Mouse (Mus musculus): ENCODE data around the gene St6galnac3. TPM values are rescaled to one million over a fixed set of nuclear protein-coding genes. Genes with fewer than 3 reads are reported as not detected.
"Not testable (repeated sequence)": the region's sequence is repeated elsewhere in the genome, so short reads cannot be mapped to it uniquely, and the experiment has no call there.

The St6galnac3 gene
- polyA plus RNA-seq (2015; fragmentation: Nextera tagmentation; extraction: Ambion mirVana), result 24.2 and 27.2 TPM in 2 replicates

DNA sequence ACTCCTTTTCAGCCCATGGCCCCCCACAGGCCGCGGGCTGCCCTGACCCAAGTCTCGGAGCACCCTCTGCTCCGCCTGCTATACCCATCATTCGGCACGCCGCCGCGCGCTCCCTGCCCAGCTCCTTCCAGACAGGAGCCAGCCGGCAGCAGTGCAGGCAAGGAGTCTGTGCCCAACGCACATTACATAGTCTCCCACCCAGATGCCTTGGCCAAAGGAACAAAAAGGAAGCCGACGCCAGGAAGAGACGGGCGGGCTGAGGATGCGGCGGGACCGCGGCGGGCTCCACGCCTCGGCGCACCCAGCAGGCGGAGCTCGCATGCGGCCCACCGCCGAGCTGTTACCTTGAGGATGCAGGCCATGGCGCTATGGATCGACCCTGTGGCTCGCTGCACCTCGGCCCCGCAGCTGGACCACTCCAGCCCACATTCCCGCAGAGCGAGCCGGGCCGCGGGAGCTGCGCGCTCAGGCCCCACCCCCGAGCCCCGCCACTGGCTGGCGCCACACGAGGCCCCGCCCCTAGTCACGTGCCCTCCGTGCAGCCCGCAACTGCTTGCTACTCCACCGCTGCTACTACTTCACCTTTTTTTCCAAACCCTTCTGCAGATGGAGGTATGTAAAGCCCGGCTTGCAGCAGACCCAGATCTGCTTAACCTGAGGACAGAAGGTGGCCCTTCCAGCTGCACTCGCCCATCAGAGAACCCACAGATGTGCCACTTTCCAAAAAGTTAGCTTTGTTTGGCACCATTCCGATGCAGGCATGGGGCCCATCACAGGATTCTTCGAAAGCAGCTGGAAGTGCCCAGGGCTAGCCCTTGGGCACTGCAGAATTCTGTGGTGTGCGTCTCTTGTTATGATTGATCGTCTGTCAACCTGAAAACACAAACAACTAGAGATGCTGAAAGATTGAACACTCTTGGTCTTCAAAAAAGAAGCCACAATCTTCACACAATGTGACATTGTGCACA, at the start of gene St6galnac3:
Gene St6galnac3, minus strand, starts transcription at position 474 of the 968 bp plus-strand sequence.
- H3K4me2 ChIP-seq, result peak within 1 kb of the TSS; percentile 80
- H3K9me3 ChIP-seq, result no peaks in the 10 kb centered on the region
- peak within 1 kb of the TSS; percentile 79 for H3K9ac ChIP-seq
- H3K27ac ChIP-seq (replicated peaks), result peak within 1 kb of the TSS; percentile 91
- H3K4me3 ChIP-seq, result peak within 1 kb of the TSS; percentile 56
- H3K36me3 ChIP-seq, result no peaks in the 10 kb centered on the region
- peak; percentile 99 for ATAC-seq (ENCODE audit: low read depth)
- 2% methylated on average over 56 of the region's 56 CpGs for WGBS
- peaks cover 27% of the 10 kb centered on the region for H3K4me1 ChIP-seq (replicated peaks)
- peaks cover 5% of the 10 kb centered on the region; the same call in 1 of the 2 replicates for H3K27me3 ChIP-seq

DNA sequence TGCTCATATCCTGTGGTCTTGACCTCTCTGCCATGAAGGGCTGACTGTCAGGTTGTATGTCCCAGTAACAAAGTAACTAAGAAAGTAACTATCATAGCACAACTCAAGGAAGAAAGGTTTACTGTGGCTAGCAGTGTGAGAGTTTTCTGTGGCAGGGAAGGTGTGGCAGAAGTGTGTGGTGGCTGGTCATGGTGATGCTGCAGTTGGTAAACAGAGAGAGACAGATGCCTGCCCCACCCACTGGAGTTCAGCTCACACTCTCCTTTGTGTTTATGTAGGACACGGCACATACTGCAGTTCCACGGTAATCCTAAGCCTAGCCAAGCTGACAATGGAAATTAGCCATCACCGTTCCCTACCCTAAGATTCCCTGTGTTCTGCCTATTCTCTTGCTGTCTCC, 49.6 kb upstream of the St6galnac3 start:
- Histone ChIP-seq H3K4me3 (no peak overlapping the region), H3K27ac (replicated peaks) (no peak overlapping the region), H3K27me3 (no peaks in the 10 kb centered on the region), H3K9me3 (no peaks in the 10 kb centered on the region), H3K36me3 (no peaks in the 10 kb centered on the region), H3K4me2 (no peak overlapping the region), H3K9ac (no peak overlapping the region), H3K4me1 (replicated peaks) (0 out of 2 replicates have a peak, but pooled peaks cover 6% of the 10 kb centered on the region)
- no peak for ATAC-seq (ENCODE audit: low read depth)
- WGBS, result 81% methylated on average over 3 of the region's 3 CpGs

GRCm38 (mm10) chr3:153771479-153771878, 46.5 kb upstream of the St6galnac3 start:
- Histone ChIP-seq H3K27ac (replicated peaks) (no peak overlapping the region), H3K4me3 (no peak overlapping the region), H3K27me3 (no peaks in the 10 kb centered on the region), H3K4me1 (replicated peaks) (0 out of 2 replicates have a peak, but pooled peaks cover 6% of the 10 kb centered on the region), H3K9ac (no peak overlapping the region), H3K36me3 (no peaks in the 10 kb centered on the region), H3K9me3 (no peaks in the 10 kb centered on the region), H3K4me2 (no peak overlapping the region)
- 83% methylated on average over 4 of the region's 4 CpGs for WGBS
- no peak for ATAC-seq (ENCODE audit: low read depth)

DNA sequence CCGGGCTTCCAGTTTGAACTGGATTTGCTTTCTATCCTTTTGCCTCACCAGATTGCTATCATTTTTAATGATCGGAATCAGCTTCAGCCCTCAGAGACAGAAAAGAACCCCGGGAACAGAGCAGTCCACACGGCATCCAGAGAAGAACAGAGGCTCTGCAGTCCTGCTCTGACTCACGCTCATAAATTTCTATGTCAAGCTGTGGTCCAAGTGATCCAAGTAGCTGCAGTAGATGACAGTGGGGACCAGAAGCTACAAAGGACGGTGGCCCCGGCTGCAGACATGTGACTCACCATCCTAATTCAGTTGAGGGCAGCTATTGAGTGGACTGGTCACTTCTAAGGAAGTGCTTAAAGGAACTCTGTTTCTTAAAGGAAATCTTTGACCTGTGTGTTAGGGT, 45.6 kb upstream of the St6galnac3 start:
- Histone ChIP-seq H3K36me3 (no peaks in the 10 kb centered on the region), H3K9me3 (no peaks in the 10 kb centered on the region), H3K9ac (no peak overlapping the region), H3K4me2 (no peak overlapping the region), H3K27me3 (no peaks in the 10 kb centered on the region), H3K4me1 (replicated peaks) (0 out of 2 replicates have a peak, but pooled peaks cover 6% of the 10 kb centered on the region), H3K4me3 (no peak overlapping the region), H3K27ac (replicated peaks) (no peak overlapping the region)
- 0 out of 2 replicates have a peak, but pooled peaks have one; percentile 27 for ATAC-seq (ENCODE audit: low read depth)
- WGBS, result 34% methylated on average over 7 of the region's 7 CpGs

GRCm38 (mm10) chr3:153769220-153769619, 44.2 kb upstream of the St6galnac3 start:
- no peak overlapping the region for H3K4me2 ChIP-seq
- no peaks in the 10 kb centered on the region for H3K9me3 ChIP-seq
- H3K27ac ChIP-seq (replicated peaks), result no peak overlapping the region
- no peaks in the 10 kb centered on the region for H3K27me3 ChIP-seq
- no peak for ATAC-seq (ENCODE audit: low read depth)
- H3K4me3 ChIP-seq, result no peak overlapping the region
- WGBS, result 92% methylated on average over 5 of the region's 5 CpGs
- no peak overlapping the region for H3K9ac ChIP-seq
- 0 out of 2 replicates have a peak, but pooled peaks cover 6% of the 10 kb centered on the region for H3K4me1 ChIP-seq (replicated peaks)
- no peaks in the 10 kb centered on the region for H3K36me3 ChIP-seq

- Histone ChIP-seq H3K4me2 (no peak overlapping the region), H3K9ac (no peak overlapping the region), H3K27ac (replicated peaks) (no peak overlapping the region), H3K4me3 (no peak overlapping the region), H3K36me3 (no peaks in the 10 kb centered on the region), H3K4me1 (replicated peaks) (no peaks in the 10 kb centered on the region), H3K9me3 (no peaks in the 10 kb centered on the region), H3K27me3 (no peaks in the 10 kb centered on the region)
- ATAC-seq (ENCODE audit: low read depth), result no peak
Observed at GRCm38 (mm10) chr3:153765171-153765570, 40.2 kb upstream of the St6galnac3 start.

DNA sequence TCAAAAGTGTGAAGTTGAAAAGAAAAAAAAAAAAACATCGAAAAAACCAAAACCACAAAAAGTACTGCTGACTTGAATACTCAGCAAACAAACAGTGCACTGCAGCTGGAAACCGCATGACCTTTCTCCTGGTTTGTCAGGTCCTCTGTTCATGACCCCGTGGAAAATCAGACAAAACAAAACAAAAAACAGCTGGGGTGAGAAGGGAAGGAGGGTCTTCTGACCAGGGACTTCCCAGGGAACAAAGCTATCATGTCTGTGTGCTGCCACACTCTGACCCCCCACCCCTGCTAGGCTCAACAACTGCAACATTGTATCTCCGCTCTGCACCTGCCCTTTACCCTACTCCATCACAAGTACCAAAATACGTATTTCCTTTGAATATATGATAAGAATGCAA, 39.8 kb upstream of the St6galnac3 start:
- ATAC-seq (ENCODE audit: low read depth), result no peak
- 31% methylated on average over 5 of the region's 5 CpGs for WGBS
- no peak overlapping the region for H3K9ac ChIP-seq
- no peak overlapping the region for H3K27ac ChIP-seq (replicated peaks)
- H3K36me3 ChIP-seq, result no peaks in the 10 kb centered on the region
- no peak overlapping the region for H3K4me3 ChIP-seq
- no peak overlapping the region for H3K4me2 ChIP-seq
- no peaks in the 10 kb centered on the region for H3K27me3 ChIP-seq
- H3K4me1 ChIP-seq (replicated peaks), result no peaks in the 10 kb centered on the region
- no peaks in the 10 kb centered on the region for H3K9me3 ChIP-seq

GRCm38 (mm10) chr3:153761171-153761570, 36.2 kb upstream of the St6galnac3 start:
- Histone ChIP-seq H3K27ac (replicated peaks) (no peak overlapping the region), H3K9me3 (no peaks in the 10 kb centered on the region), H3K9ac (no peak overlapping the region), H3K4me3 (no peak overlapping the region), H3K36me3 (no peaks in the 10 kb centered on the region), H3K27me3 (no peaks in the 10 kb centered on the region), H3K4me1 (replicated peaks) (peaks cover 6% of the 10 kb centered on the region; the same call in 1 of the 2 replicates), H3K4me2 (no peak overlapping the region)
- WGBS, result 86% methylated on average over 17 of the region's 17 CpGs
- no peak for ATAC-seq (ENCODE audit: low read depth)

- no peaks in the 10 kb centered on the region for H3K36me3 ChIP-seq
- no peak for ATAC-seq (ENCODE audit: low read depth)
- H3K4me3 ChIP-seq, result no peak overlapping the region
- no peaks in the 10 kb centered on the region for H3K9me3 ChIP-seq
- H3K9ac ChIP-seq, result no peak overlapping the region
- H3K4me2 ChIP-seq, result no peak overlapping the region
- no peaks in the 10 kb centered on the region for H3K27me3 ChIP-seq
- H3K27ac ChIP-seq (replicated peaks), result no peak overlapping the region
- H3K4me1 ChIP-seq (replicated peaks), result peaks cover 6% of the 10 kb centered on the region; the same call in 1 of the 2 replicates
Observed at GRCm38 (mm10) chr3:153759269-153759668, 34.3 kb upstream of the St6galnac3 start.

GRCm38 (mm10) chr3:153756500-153756996, 31.6 kb upstream of the St6galnac3 start:
- no peaks in the 10 kb centered on the region for H3K27me3 ChIP-seq
- no peak overlapping the region for H3K27ac ChIP-seq (replicated peaks)
- H3K4me1 ChIP-seq (replicated peaks), result peaks cover 6% of the 10 kb centered on the region; the same call in 1 of the 2 replicates
- no peak overlapping the region for H3K9ac ChIP-seq
- WGBS, result 96% methylated on average over 2 of the region's 2 CpGs
- H3K4me2 ChIP-seq, result no peak overlapping the region
- H3K9me3 ChIP-seq, result no peaks in the 10 kb centered on the region
- H3K36me3 ChIP-seq, result no peaks in the 10 kb centered on the region
- no peak for ATAC-seq (ENCODE audit: low read depth)
- H3K4me3 ChIP-seq, result no peak overlapping the region

DNA sequence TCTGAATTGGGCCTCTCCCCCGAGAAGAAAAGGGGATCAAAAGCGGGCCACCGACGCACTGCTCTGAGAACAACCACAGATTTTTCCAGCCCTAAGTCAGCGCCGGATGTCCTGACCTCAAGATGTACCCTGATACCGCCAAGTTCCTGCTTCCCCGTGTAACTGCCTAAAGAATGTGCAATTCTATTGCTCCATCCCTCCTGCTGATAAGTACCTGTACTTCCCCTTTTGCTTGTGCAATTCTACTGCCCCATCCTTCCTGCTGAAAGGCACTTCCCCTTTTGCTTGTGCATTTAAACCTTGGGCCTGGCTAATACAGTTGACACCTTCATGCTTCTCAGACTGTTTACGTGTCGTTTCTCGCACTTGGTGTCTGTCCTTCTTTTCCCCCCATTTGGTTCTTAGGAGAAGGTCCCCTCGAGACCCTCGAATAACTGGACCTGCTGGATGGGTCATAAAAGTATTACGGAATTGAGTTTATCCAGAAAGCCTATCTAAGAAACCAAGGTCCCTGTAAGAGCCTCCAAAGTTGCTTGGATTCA, 30.9 kb upstream of the St6galnac3 start:
- not testable (repeated sequence) for H3K27ac ChIP-seq (replicated peaks); H3K4me2 ChIP-seq; H3K9ac ChIP-seq; H3K36me3 ChIP-seq; H3K27me3 ChIP-seq; H3K9me3 ChIP-seq; H3K4me1 ChIP-seq (replicated peaks); ATAC-seq (ENCODE audit: low read depth); H3K4me3 ChIP-seq
- WGBS, result 72% methylated on average over 14 of the region's 14 CpGs

DNA sequence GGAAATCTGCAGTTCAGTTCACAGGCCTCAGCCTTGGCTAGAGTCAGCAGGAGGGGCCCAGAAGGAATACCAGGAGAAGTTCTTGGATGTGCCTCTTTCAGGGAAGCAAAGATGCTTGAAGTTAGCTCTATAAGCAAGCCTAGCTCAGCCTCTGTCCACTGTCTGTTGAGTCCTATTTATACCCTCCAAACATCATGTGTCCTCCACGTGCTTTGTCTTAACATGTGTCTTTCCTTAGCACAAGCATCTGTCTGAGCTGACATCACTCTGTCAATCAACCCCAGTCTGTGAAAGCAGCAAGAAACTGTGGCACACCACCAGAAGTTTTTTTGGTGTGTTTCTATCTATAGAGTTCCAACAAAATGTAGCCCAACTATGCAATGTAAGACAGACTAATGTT, 26.5 kb upstream of the St6galnac3 start:
- Histone ChIP-seq H3K4me3 (no peak overlapping the region), H3K9me3 (no peaks in the 10 kb centered on the region), H3K36me3 (no peaks in the 10 kb centered on the region), H3K4me2 (no peak overlapping the region), H3K4me1 (replicated peaks) (no peaks in the 10 kb centered on the region), H3K9ac (no peak overlapping the region), H3K27me3 (no peaks in the 10 kb centered on the region), H3K27ac (replicated peaks) (no peak overlapping the region)
- 52% methylated on average over 1 of the region's 1 CpGs for WGBS
- no peak for ATAC-seq (ENCODE audit: low read depth)

Data from neural tube, embryonic 13.5 days (tissue).